Mouse (Mus musculus) CH12.LX (cell line): ENCODE measurements at regions not wholly inside any gene's neighbourhood (a gene's known extent, or its start where the extent isn't known, plus 50 kb on each side); places are given as distances from the start of the nearest gene placed in this dataset.

Experiments
- CHD2 ChIP-seq: IDR thresholded peaks from 2 replicates; pipeline ENCODE4 v1.6.1; 2011; ENCODE audit warnings: low read length, improper control_type of control experiment
- EP300 ChIP-seq: IDR thresholded peaks from 2 replicates; pipeline ENCODE4 v1.6.1; 2011; ENCODE audit warnings: low read length, improper control_type of control experiment
- SMC3 ChIP-seq: IDR thresholded peaks from 2 replicates; pipeline ENCODE4 v1.6.1; 2011; ENCODE audit warnings: low read depth, low read length, improper control_type of control experiment

- peak; percentile 36; the same call in 1 of the 2 replicates for TF ChIP-seq EP300
- no peak for TF ChIP-seq CHD2
- no peak for TF ChIP-seq SMC3
Observed at GRCm38 (mm10) chr14:78420176-78420575, 112.3 kb upstream of the Tnfsf11 start.
